Mouse (Mus musculus) liver, embryonic 11.5 days (tissue): ENCODE measurements at regions not wholly inside any gene's neighbourhood (a gene's known extent, or its start where the extent isn't known, plus 50 kb on each side); places are given as distances from the start of the nearest gene placed in this dataset.

ENCODE experiments used
- ATAC-seq: fragments of 200-750 bp; cut with Nextera tagmentation; replicated peaks from 2 replicates; pipeline ENCODE4 v1.8.0; 2017; ENCODE audit warnings: moderate number of reproducible peaks, mild to moderate bottlenecking, moderate TSS enrichment, moderate library complexity; ENCODE audit not compliant: low FRiP score
- DNase-seq: peaks from one replicate; pipeline ENCODE4 v3.0.0-alpha.2; 2017; ENCODE audit warnings: low spot score
- H3K27ac ChIP-seq: fragments of 300-500 bp; sonication (generic); 2 replicates; pipeline ENCODE4 v1.5.1; 2014; ENCODE audit warnings: mild to moderate bottlenecking, low read depth, low read length, control low read depth
- H3K27me3 ChIP-seq: fragments of 300-500 bp; sonication (generic); replicated peaks from 2 replicates; pipeline ENCODE4 v1.6.1; 2014; ENCODE audit warnings: low read length, mixed read lengths; ENCODE audit not compliant: control insufficient read depth, insufficient read depth
- H3K36me3 ChIP-seq: fragments of 300-500 bp; sonication (generic); 2 replicates; pipeline ENCODE4 v1.6.1; 2014; ENCODE audit warnings: mild to moderate bottlenecking, low read length, moderate library complexity, mixed read lengths; ENCODE audit not compliant: control insufficient read depth, insufficient read depth
- H3K4me1 ChIP-seq: fragments of 300-500 bp; sonication (generic); replicated peaks from 2 replicates; pipeline ENCODE4 v1.6.1; 2014; ENCODE audit warnings: low read length, mixed read lengths; ENCODE audit not compliant: control insufficient read depth, insufficient read depth
- H3K4me2 ChIP-seq: fragments of 300-500 bp; sonication (generic); 2 replicates; pipeline ENCODE4 v1.6.1; 2014; ENCODE audit warnings: mild to moderate bottlenecking, control low read depth, moderate library complexity
- H3K4me3 ChIP-seq: fragments of 300-500 bp; sonication (generic); 2 replicates; pipeline ENCODE4 v1.5.1; 2014; ENCODE audit warnings: low read depth, low read length, control low read depth
- H3K9ac ChIP-seq: fragments of 300-500 bp; sonication (generic); 2 replicates; pipeline ENCODE4 v1.6.1; 2014; ENCODE audit warnings: low read depth, low read length, control low read depth
- H3K9me3 ChIP-seq: fragments of 300-500 bp; sonication (generic); 2 replicates; pipeline ENCODE4 v1.6.1; 2016; ENCODE audit warnings: low read length, inconsistent platforms, mixed read lengths; ENCODE audit not compliant: control insufficient read depth
- WGBS: fragments of 180-500 bp; shearing (Covaris S2); extraction: QIAGEN DNeasy Blood & Tissue Kit; methylation state at CpG from one replicate; pipeline ENCODE4 v1.1.7; 2014; 5-methylcytosine and 5-hydroxymethylcytosine counted together

GRCm38 (mm10) chr3:151072322-151072721 is 365.4 kb upstream of the Adgrl4 start:
- H3K9me3 ChIP-seq: no peaks in the 10 kb centered on the region
- H3K4me1 ChIP-seq: no peaks in the 10 kb centered on the region
- DNase-seq (no peak), ATAC-seq (no peak)
- no peaks in the 10 kb centered on the region for H3K27me3 ChIP-seq
- no peaks in the 10 kb centered on the region for H3K36me3 ChIP-seq
- H3K27ac ChIP-seq: no peak overlapping the region
- H3K4me3 ChIP-seq: no peak overlapping the region
- H3K4me2 ChIP-seq: no peak overlapping the region
- H3K9ac ChIP-seq: no peak overlapping the region

- WGBS: 63% methylated on average over 3 of the region's 3 CpGs
- no peaks in the 10 kb centered on the region for H3K4me1 ChIP-seq
- no peaks in the 10 kb centered on the region for H3K9me3 ChIP-seq
- H3K9ac ChIP-seq: no peak overlapping the region
- H3K27ac ChIP-seq: no peak overlapping the region
- no peaks in the 10 kb centered on the region for H3K27me3 ChIP-seq
- ATAC-seq (no peak), DNase-seq (no peak)
- H3K4me2 ChIP-seq: no peak overlapping the region
- no peak overlapping the region for H3K4me3 ChIP-seq
- H3K36me3 ChIP-seq: no peaks in the 10 kb centered on the region
Measured at GRCm38 (mm10) chr3:151116831-151117230, 320.9 kb upstream of the Adgrl4 start.

GRCm38 (mm10) chr3:151117583-151118041 is 320.1 kb upstream of the Adgrl4 start:
- no peak overlapping the region for H3K27ac ChIP-seq
- H3K4me2 ChIP-seq: no peak overlapping the region
- no peaks in the 10 kb centered on the region for H3K27me3 ChIP-seq
- DNase-seq (no peak), ATAC-seq (no peak)
- no peak overlapping the region for H3K9ac ChIP-seq
- H3K4me3 ChIP-seq: no peak overlapping the region
- WGBS: 82% methylated on average over 3 of the region's 3 CpGs
- H3K36me3 ChIP-seq: no peaks in the 10 kb centered on the region
- no peaks in the 10 kb centered on the region for H3K9me3 ChIP-seq
- H3K4me1 ChIP-seq: no peaks in the 10 kb centered on the region

- DNase-seq (no peak), ATAC-seq (no peak)
- Histone ChIP-seq H3K4me2 (no peak overlapping the region), H3K9ac (no peak overlapping the region), H3K9me3 (no peaks in the 10 kb centered on the region), H3K4me1 (no peaks in the 10 kb centered on the region), H3K4me3 (no peak overlapping the region), H3K27ac (no peak overlapping the region), H3K27me3 (no peaks in the 10 kb centered on the region), H3K36me3 (no peaks in the 10 kb centered on the region)
- WGBS: 85% methylated on average over 5 of the region's 5 CpGs
Measured at GRCm38 (mm10) chr3:151124131-151124530, 313.6 kb upstream of the Adgrl4 start.

- Histone ChIP-seq H3K36me3 (no peaks in the 10 kb centered on the region), H3K4me1 (no peaks in the 10 kb centered on the region), H3K27me3 (no peaks in the 10 kb centered on the region), H3K9ac (no peak overlapping the region), H3K9me3 (no peaks in the 10 kb centered on the region), H3K4me2 (no peak overlapping the region), H3K4me3 (no peak overlapping the region), H3K27ac (no peak overlapping the region)
- 78% methylated on average over 2 of the region's 2 CpGs for WGBS
- DNase-seq: no peak
- no peak for ATAC-seq
Measured at GRCm38 (mm10) chr3:151146889-151147288, 290.8 kb upstream of the Adgrl4 start.

- no peak overlapping the region for H3K9ac ChIP-seq
- no peak overlapping the region for H3K4me2 ChIP-seq
- no peaks in the 10 kb centered on the region for H3K36me3 ChIP-seq
- no peak overlapping the region for H3K4me3 ChIP-seq
- no peak overlapping the region for H3K27ac ChIP-seq
- 71% methylated on average over 4 of the region's 4 CpGs for WGBS
- H3K27me3 ChIP-seq: no peaks in the 10 kb centered on the region
- H3K4me1 ChIP-seq: no peaks in the 10 kb centered on the region
- H3K9me3 ChIP-seq: no peaks in the 10 kb centered on the region
- DNase-seq (no peak), ATAC-seq (no peak)
Measured at GRCm38 (mm10) chr3:151153340-151153739, 284.3 kb upstream of the Adgrl4 start.

GRCm38 (mm10) chr3:151160516-151160915 is 277.2 kb upstream of the Adgrl4 start:
- no peaks in the 10 kb centered on the region for H3K36me3 ChIP-seq
- no peak overlapping the region for H3K4me3 ChIP-seq
- 87% methylated on average over 1 of the region's 1 CpGs for WGBS
- H3K27me3 ChIP-seq: no peaks in the 10 kb centered on the region
- no peak for ATAC-seq
- no peaks in the 10 kb centered on the region for H3K4me1 ChIP-seq
- no peaks in the 10 kb centered on the region for H3K9me3 ChIP-seq
- H3K9ac ChIP-seq: no peak overlapping the region
- no peak overlapping the region for H3K27ac ChIP-seq
- no peak for DNase-seq
- no peak overlapping the region for H3K4me2 ChIP-seq

- 55% methylated on average over 2 of the region's 2 CpGs for WGBS
- H3K9me3 ChIP-seq: no peaks in the 10 kb centered on the region
Measured at GRCm38 (mm10) chr3:151182132-151182531, 255.6 kb upstream of the Adgrl4 start.

GRCm38 (mm10) chr3:151192092-151192491 is 245.6 kb upstream of the Adgrl4 start:
- H3K36me3 ChIP-seq: no peaks in the 10 kb centered on the region
- H3K9me3 ChIP-seq: no peaks in the 10 kb centered on the region
- H3K9ac ChIP-seq: no peak overlapping the region
- no peak overlapping the region for H3K4me3 ChIP-seq
- no peaks in the 10 kb centered on the region for H3K27me3 ChIP-seq
- H3K4me2 ChIP-seq: no peak overlapping the region
- WGBS: 63% methylated on average over 2 of the region's 2 CpGs
- DNase-seq (no peak), ATAC-seq (no peak)
- H3K27ac ChIP-seq: no peak overlapping the region
- H3K4me1 ChIP-seq: no peaks in the 10 kb centered on the region

More at GRCm38 (mm10) chr3:151182132-151182531, 255.6 kb upstream of the Adgrl4 start:
- Histone ChIP-seq H3K27me3 (no peaks in the 10 kb centered on the region), H3K4me3 (no peak overlapping the region), H3K4me2 (no peak overlapping the region), H3K9ac (no peak overlapping the region), H3K36me3 (no peaks in the 10 kb centered on the region), H3K4me1 (no peaks in the 10 kb centered on the region), H3K27ac (no peak overlapping the region)
- DNase-seq: no peak
- ATAC-seq: no peak
